Mouse (Mus musculus): Measurements from ENCODE around the gene Mlec. TPM values are rescaled to one million over a fixed set of nuclear protein-coding genes. Genes with fewer than 3 reads are reported as not detected.
"Not testable (repeated sequence)": the region's sequence is repeated elsewhere in the genome, so short reads cannot be mapped to it uniquely, and the experiment has no call there.

Mlec gene
- polyA plus RNA-seq, 1 experiment: 112 TPM

DNA sequence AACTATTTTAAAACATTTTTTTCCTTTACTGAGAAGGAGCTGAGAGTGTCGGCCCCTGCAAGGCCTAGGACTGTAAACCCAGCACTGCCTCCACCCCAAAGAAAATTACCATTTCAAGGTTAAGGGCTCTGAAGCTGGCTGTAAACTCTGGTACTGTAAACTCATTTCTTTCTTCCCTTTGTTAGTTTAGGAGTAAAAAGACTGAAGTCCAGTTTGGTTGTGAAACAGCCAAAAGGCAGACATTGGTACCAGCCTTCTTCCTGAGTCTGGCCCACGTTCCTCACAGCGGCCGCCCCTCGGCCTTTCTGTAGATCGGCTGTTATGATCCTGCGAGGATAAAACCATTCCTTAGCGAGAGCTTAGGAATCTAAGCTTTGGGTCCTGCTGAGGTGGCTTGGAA, 43.5 kb downstream of the Mlec start:
- H3K27me3 ChIP-seq (ENCODE audit: control insufficient read depth, insufficient read depth, insufficient read length): no peaks in the 10 kb centered on the region
- no peak overlapping the region for H3ac ChIP-seq (ENCODE audit: control insufficient read depth, insufficient read length)
- H3K4me2 ChIP-seq (ENCODE audit: low read depth): no peak overlapping the region
- TF ChIP-seq USF1 (IDR thresholded peaks at IDR 0.05; ENCODE audit: low read depth) (no peak), MYOG (IDR thresholded peaks at IDR 0.05; ENCODE audit: control insufficient read depth in 1 of 3, insufficient read depth in 1 of 3, insufficient read length in 2 of 3, low read depth in 2 of 3) (no peak), SRF (IDR thresholded peaks at IDR 0.05; ENCODE audit: control insufficient read depth, insufficient read length, low read depth) (no peak), POLR2AphosphoS2 (IDR thresholded peaks at IDR 0.05; ENCODE audit: insufficient read length, low read depth) (no peak), E2F4 (IDR thresholded peaks at IDR 0.05; ENCODE audit: insufficient read depth) (no peak), MYOD1 (IDR thresholded peaks at IDR 0.05; ENCODE audit: control insufficient read depth in 1 of 3, insufficient read length in 2 of 3, low read depth in 2 of 3) (no peak)
- H3K4me3 ChIP-seq: no peak overlapping the region
- no peaks in the 10 kb centered on the region for H3K36me3 ChIP-seq (ENCODE audit: control insufficient read depth, insufficient read depth)
- peaks cover 21% of the 10 kb centered on the region for H3K79me2 ChIP-seq (ENCODE audit: control insufficient read depth, insufficient read depth)

DNA sequence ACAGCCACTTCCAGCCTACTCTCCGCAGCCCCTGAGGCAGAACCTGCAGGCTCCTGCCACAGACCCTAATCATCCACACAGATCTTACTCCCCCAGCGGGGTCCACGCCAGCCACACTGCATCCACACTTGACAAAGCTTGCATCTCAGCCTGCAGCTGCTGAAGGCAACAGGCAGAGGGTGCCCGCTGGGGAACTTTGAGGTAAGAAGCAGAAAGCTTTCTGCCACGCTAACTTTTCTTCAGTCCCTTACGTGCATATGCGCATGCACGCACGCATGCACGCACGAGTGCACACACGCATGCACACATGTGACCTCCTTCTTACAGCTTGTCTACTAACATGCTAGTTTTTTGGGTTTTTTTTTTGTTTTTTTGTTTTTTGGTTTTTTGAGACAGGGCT, 44.7 kb downstream of the Mlec start:
- TF ChIP-seq POLR2A (IDR thresholded peaks at IDR 0.05; ENCODE audit: insufficient read length, low read depth) (no peak), MAX (IDR thresholded peaks at IDR 0.05; ENCODE audit: low read depth) (no peak), SRF (IDR thresholded peaks at IDR 0.05; ENCODE audit: control insufficient read depth, insufficient read length, low read depth) (no peak), CEBPB (IDR thresholded peaks at IDR 0.05; ENCODE audit: insufficient read depth, poor library complexity, severe bottlenecking) (no peak), MYOG (IDR thresholded peaks at IDR 0.05; ENCODE audit: control insufficient read depth in 1 of 3, insufficient read depth in 1 of 3, insufficient read length in 2 of 3, low read depth in 2 of 3) (no peak), E2F4 (IDR thresholded peaks at IDR 0.05; ENCODE audit: insufficient read depth) (no peak), TCF12 (IDR thresholded peaks at IDR 0.05; ENCODE audit: insufficient read depth, poor library complexity, severe bottlenecking) (no peak), USF1 (IDR thresholded peaks at IDR 0.05; ENCODE audit: low read depth) (no peak), MYOD1 (IDR thresholded peaks at IDR 0.05; ENCODE audit: control insufficient read depth in 1 of 3, insufficient read length in 2 of 3, low read depth in 2 of 3) (no peak), TCF3 (IDR thresholded peaks at IDR 0.05; ENCODE audit: insufficient read length, low read depth) (no peak), POLR2AphosphoS2 (IDR thresholded peaks at IDR 0.05; ENCODE audit: insufficient read length, low read depth) (no peak), REST (IDR thresholded peaks at IDR 0.05; ENCODE audit: insufficient read depth, insufficient read length) (no peak)
- Histone ChIP-seq H3K36me3 (ENCODE audit: control insufficient read depth, insufficient read depth) (no peaks in the 10 kb centered on the region), H3ac (ENCODE audit: control insufficient read depth, insufficient read length) (no peak overlapping the region), H3K4me2 (ENCODE audit: low read depth) (no peak overlapping the region), H3K27me3 (ENCODE audit: control insufficient read depth, insufficient read depth, insufficient read length) (no peaks in the 10 kb centered on the region), H3K79me2 (ENCODE audit: control insufficient read depth, insufficient read depth) (peaks cover 15% of the 10 kb centered on the region), H3K4me3 (no peak overlapping the region)

DNA sequence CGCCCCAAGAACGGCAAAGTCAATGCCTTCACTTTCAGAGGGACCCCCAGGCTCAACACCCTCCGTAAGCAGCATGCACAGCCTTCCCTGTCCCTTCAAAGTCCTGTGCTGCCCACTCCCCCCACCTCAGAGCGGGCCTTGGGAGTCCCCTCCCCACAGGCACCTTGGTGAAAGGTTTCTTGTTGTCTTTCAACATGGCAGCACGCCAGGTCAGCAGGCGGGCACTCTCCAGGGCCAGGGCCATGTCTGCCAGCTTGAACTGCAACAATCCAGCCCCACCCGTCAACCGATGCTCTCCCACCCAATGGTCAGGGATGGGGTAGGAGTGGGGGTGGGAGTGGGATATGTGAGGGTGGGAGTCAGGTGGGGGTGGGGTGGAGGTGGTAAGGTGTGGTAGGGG, 46.8 kb downstream of the Mlec start:
- no peak for TF ChIP-seq USF1 (IDR thresholded peaks at IDR 0.05; ENCODE audit: low read depth)
- no peak for TF ChIP-seq POLR2A (IDR thresholded peaks at IDR 0.05; ENCODE audit: insufficient read length, low read depth)
- no peak for TF ChIP-seq REST (IDR thresholded peaks at IDR 0.05; ENCODE audit: insufficient read depth, insufficient read length)
- no peak for TF ChIP-seq TCF12 (IDR thresholded peaks at IDR 0.05; ENCODE audit: insufficient read depth, poor library complexity, severe bottlenecking)
- TF ChIP-seq MAX (IDR thresholded peaks at IDR 0.05; ENCODE audit: low read depth): no peak
- no peak for TF ChIP-seq MYOG (IDR thresholded peaks at IDR 0.05; ENCODE audit: control insufficient read depth in 1 of 3, insufficient read depth in 1 of 3, insufficient read length in 2 of 3, low read depth in 2 of 3)
- no peak for TF ChIP-seq TCF3 (IDR thresholded peaks at IDR 0.05; ENCODE audit: insufficient read length, low read depth)
- TF ChIP-seq MYOD1 (IDR thresholded peaks at IDR 0.05; ENCODE audit: control insufficient read depth in 1 of 3, insufficient read length in 2 of 3, low read depth in 2 of 3): no peak
- TF ChIP-seq E2F4 (IDR thresholded peaks at IDR 0.05; ENCODE audit: insufficient read depth): no peak
- no peak for TF ChIP-seq SRF (IDR thresholded peaks at IDR 0.05; ENCODE audit: control insufficient read depth, insufficient read length, low read depth)
- TF ChIP-seq CEBPB (IDR thresholded peaks at IDR 0.05; ENCODE audit: insufficient read depth, poor library complexity, severe bottlenecking): no peak
- no peak for TF ChIP-seq POLR2AphosphoS2 (IDR thresholded peaks at IDR 0.05; ENCODE audit: insufficient read length, low read depth)
- Histone ChIP-seq H3K27me3 (ENCODE audit: control insufficient read depth, insufficient read depth, insufficient read length) (no peaks in the 10 kb centered on the region), H3K36me3 (ENCODE audit: control insufficient read depth, insufficient read depth) (no peaks in the 10 kb centered on the region), H3K4me3 (no peak overlapping the region), H3K79me2 (ENCODE audit: control insufficient read depth, insufficient read depth) (no peaks in the 10 kb centered on the region), H3ac (ENCODE audit: control insufficient read depth, insufficient read length) (no peak overlapping the region), H3K4me2 (ENCODE audit: low read depth) (no peak overlapping the region)

DNA sequence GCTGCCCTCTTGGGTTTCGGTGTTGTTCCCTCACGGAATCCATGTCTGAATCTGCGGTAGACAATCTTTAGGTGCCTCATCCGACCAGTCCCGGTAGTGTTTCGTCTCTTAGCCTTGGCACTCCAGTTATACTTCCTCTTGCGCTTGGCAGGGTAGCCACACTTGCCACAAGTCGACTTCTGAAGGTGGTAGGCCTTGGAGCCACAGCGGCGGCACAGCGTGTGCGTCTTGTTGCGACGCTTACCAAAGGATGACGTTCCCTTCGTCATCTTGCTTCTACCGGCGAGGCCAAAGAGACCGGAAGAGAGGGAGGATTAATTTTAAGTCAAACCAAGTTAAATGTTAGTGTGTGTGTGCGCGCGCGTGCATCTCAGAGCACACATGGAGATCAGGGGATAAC, 54.7 kb downstream of the Mlec start:
- not testable (repeated sequence) for H3K79me2 ChIP-seq (ENCODE audit: control insufficient read depth, insufficient read depth); H3K36me3 ChIP-seq (ENCODE audit: control insufficient read depth, insufficient read depth); H3K4me3 ChIP-seq; H3K27me3 ChIP-seq (ENCODE audit: control insufficient read depth, insufficient read depth, insufficient read length); H3K4me2 ChIP-seq (ENCODE audit: low read depth); H3ac ChIP-seq (ENCODE audit: control insufficient read depth, insufficient read length)

DNA sequence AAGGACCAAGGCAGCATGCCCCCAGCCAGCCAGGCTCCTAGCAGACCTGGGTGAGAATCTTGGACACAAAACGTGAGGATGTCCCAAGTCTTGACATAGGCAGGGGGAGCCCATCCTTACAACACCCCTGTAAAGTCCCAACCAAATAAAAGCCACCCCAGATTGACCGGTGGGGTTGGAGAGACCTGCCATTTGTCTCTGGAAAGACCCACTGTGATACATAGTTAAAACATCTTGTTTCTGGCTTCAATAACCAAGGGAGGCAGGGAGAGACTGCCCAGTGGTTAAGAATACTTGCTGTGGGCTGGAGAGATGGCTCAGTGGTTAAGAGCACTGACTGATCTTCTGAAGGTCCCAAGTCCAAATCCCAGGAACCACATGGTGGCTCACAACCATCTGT, 55.7 kb downstream of the Mlec start:
- Histone ChIP-seq H3K4me3 (no peak overlapping the region), H3K79me2 (ENCODE audit: control insufficient read depth, insufficient read depth) (no peaks in the 10 kb centered on the region), H3K36me3 (ENCODE audit: control insufficient read depth, insufficient read depth) (no peaks in the 10 kb centered on the region), H3K27me3 (ENCODE audit: control insufficient read depth, insufficient read depth, insufficient read length) (no peaks in the 10 kb centered on the region), H3ac (ENCODE audit: control insufficient read depth, insufficient read length) (no peak overlapping the region), H3K4me2 (ENCODE audit: low read depth) (no peak overlapping the region)
- no peak for TF ChIP-seq MAX (IDR thresholded peaks at IDR 0.05; ENCODE audit: low read depth)
- TF ChIP-seq REST (IDR thresholded peaks at IDR 0.05; ENCODE audit: insufficient read depth, insufficient read length): no peak
- TF ChIP-seq TCF12 (IDR thresholded peaks at IDR 0.05; ENCODE audit: insufficient read depth, poor library complexity, severe bottlenecking): no peak
- TF ChIP-seq MYOG (IDR thresholded peaks at IDR 0.05; ENCODE audit: control insufficient read depth in 1 of 3, insufficient read depth in 1 of 3, insufficient read length in 2 of 3, low read depth in 2 of 3): no peak
- no peak for TF ChIP-seq E2F4 (IDR thresholded peaks at IDR 0.05; ENCODE audit: insufficient read depth)
- TF ChIP-seq SRF (IDR thresholded peaks at IDR 0.05; ENCODE audit: control insufficient read depth, insufficient read length, low read depth): no peak
- TF ChIP-seq USF1 (IDR thresholded peaks at IDR 0.05; ENCODE audit: low read depth): no peak
- TF ChIP-seq CEBPB (IDR thresholded peaks at IDR 0.05; ENCODE audit: insufficient read depth, poor library complexity, severe bottlenecking): no peak
- TF ChIP-seq MYOD1 (IDR thresholded peaks at IDR 0.05; ENCODE audit: control insufficient read depth in 1 of 3, insufficient read length in 2 of 3, low read depth in 2 of 3): no peak
- TF ChIP-seq TCF3 (IDR thresholded peaks at IDR 0.05; ENCODE audit: insufficient read length, low read depth): no peak
- no peak for TF ChIP-seq POLR2A (IDR thresholded peaks at IDR 0.05; ENCODE audit: insufficient read length, low read depth)
- no peak for TF ChIP-seq POLR2AphosphoS2 (IDR thresholded peaks at IDR 0.05; ENCODE audit: insufficient read length, low read depth)

Data from myocyte (in vitro differentiated cells).